Mouse (Mus musculus) lung, embryonic 14.5 days (tissue): ENCODE results near the gene Pcif1. TPM values are rescaled to one million over a fixed set of nuclear protein-coding genes. Genes with fewer than 3 reads are reported as not detected.
"Not testable (repeated sequence)": the region's sequence is repeated elsewhere in the genome, so short reads cannot be mapped to it uniquely, and the experiment has no call there.

Experiments used
- ATAC-seq: fragments of 200-750 bp; cut with Nextera tagmentation; 2 replicates; pipeline ENCODE4 v1.8.0; 2017; ENCODE audit warnings: mild to moderate bottlenecking, moderate TSS enrichment, moderate library complexity; ENCODE audit not compliant: insufficient read depth
- DNase-seq: peaks from one replicate; pipeline ENCODE4 v3.0.0-alpha.2; 2015
- H3K27ac ChIP-seq: fragments of 300-500 bp; sonication (generic); 2 replicates; pipeline ENCODE4 v1.5.1; 2014; ENCODE audit warnings: low read depth, mild to moderate bottlenecking, moderate library complexity
- H3K27me3 ChIP-seq: fragments of 300-500 bp; sonication (generic); 2 replicates; pipeline ENCODE4 v1.6.1; 2014; ENCODE audit warnings: low read length, control low read depth; ENCODE audit not compliant: insufficient read depth
- H3K36me3 ChIP-seq: fragments of 300-500 bp; sonication (generic); 2 replicates; pipeline ENCODE4 v1.6.1; 2014; ENCODE audit warnings: control low read depth; ENCODE audit not compliant: insufficient read depth
- H3K4me1 ChIP-seq: fragments of 300-500 bp; sonication (generic); 2 replicates; pipeline ENCODE4 v1.6.1; 2014; ENCODE audit warnings: antibody characterized with exemption, control low read depth; ENCODE audit not compliant: insufficient read depth
- H3K4me2 ChIP-seq: fragments of 300-500 bp; sonication (generic); 2 replicates; pipeline ENCODE4 v1.6.1; 2014; ENCODE audit warnings: mild to moderate bottlenecking
- H3K4me3 ChIP-seq: fragments of 300-500 bp; sonication (generic); 2 replicates; pipeline ENCODE4 v1.5.1; 2014; ENCODE audit warnings: low read depth, low read length
- H3K9ac ChIP-seq: fragments of 300-500 bp; sonication (generic); 2 replicates; pipeline ENCODE4 v1.6.1; 2014
- H3K9me3 ChIP-seq: fragments of 300-500 bp; sonication (generic); 2 replicates; pipeline ENCODE4 v1.6.1; 2016; ENCODE audit warnings: low read depth, low read length, control low read depth
- CTCF ChIP-seq: IDR thresholded peaks from 2 replicates; pipeline ENCODE4 v1.5.1; 2016; ENCODE audit warnings: antibody characterized with exemption, low read depth
- WGBS: fragments of 180-500 bp; shearing (Covaris S2); extraction: QIAGEN DNeasy Blood & Tissue Kit; methylation state at CpG from one replicate; pipeline ENCODE4 v1.1.7; 2014; 5-methylcytosine and 5-hydroxymethylcytosine counted together
- polyA plus RNA-seq: library from polyadenylated mRNA; unstranded; fragments of >200 nt; fragmentation: Nextera tagmentation; extraction: Ambion mirVana; gene quantifications from 2 replicates; pipeline ENCODE4 v1.2.1, GENCODE M21; 2014

Gene Pcif1
- polyA plus RNA-seq, 1 experiment from 2014 or later = 83.0 TPM

GRCm38 (mm10) chr2:164857842-164858553, 21.1 kb upstream of the Pcif1 start:
- H3K4me1 ChIP-seq = peaks cover 32% of the 10 kb centered on the region
- H3K4me3 ChIP-seq = peak overlapping the region; percentile 63
- peak overlapping the region; percentile 71 for H3K27ac ChIP-seq
- TF ChIP-seq CTCF = no peak
- DNase-seq (no peak), ATAC-seq (no peak)
- H3K9ac ChIP-seq = peak overlapping the region; percentile 57
- H3K4me2 ChIP-seq = peak overlapping the region; percentile 98
- 8% methylated on average over 19 of the region's 19 CpGs for WGBS
- peaks cover 6% of the 10 kb centered on the region; the same call in 1 of the 2 replicates for H3K27me3 ChIP-seq
- no peaks in the 10 kb centered on the region for H3K9me3 ChIP-seq
- H3K36me3 ChIP-seq = peaks cover 7% of the 10 kb centered on the region; the same call in 1 of the 2 replicates

- ATAC-seq (no peak), DNase-seq (no peak)
- TF ChIP-seq CTCF = no peak
- no peaks in the 10 kb centered on the region for H3K36me3 ChIP-seq
- H3K9ac ChIP-seq = no peak overlapping the region
- peaks cover 6% of the 10 kb centered on the region; the same call in 1 of the 2 replicates for H3K27me3 ChIP-seq
- peaks cover 32% of the 10 kb centered on the region for H3K4me1 ChIP-seq
- 46% methylated on average over 2 of the region's 2 CpGs for WGBS
- no peak overlapping the region for H3K27ac ChIP-seq
- H3K4me3 ChIP-seq = no peak overlapping the region
- H3K9me3 ChIP-seq = no peaks in the 10 kb centered on the region
- no peak overlapping the region for H3K4me2 ChIP-seq
Observed at GRCm38 (mm10) chr2:164859155-164859554, 19.9 kb upstream of the Pcif1 start.

GRCm38 (mm10) chr2:164859640-164860432, 19.3 kb upstream of the Pcif1 start:
- no peaks in the 10 kb centered on the region for H3K9me3 ChIP-seq
- peaks cover 31% of the 10 kb centered on the region for H3K4me1 ChIP-seq
- H3K36me3 ChIP-seq = no peaks in the 10 kb centered on the region
- H3K9ac ChIP-seq = no peak overlapping the region
- no peak for TF ChIP-seq CTCF
- H3K27ac ChIP-seq = no peak overlapping the region
- peaks cover 6% of the 10 kb centered on the region; the same call in 1 of the 2 replicates for H3K27me3 ChIP-seq
- DNase-seq (no peak), ATAC-seq (no peak)
- H3K4me3 ChIP-seq = no peak overlapping the region
- WGBS = 60% methylated on average over 9 of the region's 9 CpGs
- no peak overlapping the region for H3K4me2 ChIP-seq

- H3K27ac ChIP-seq = peak overlapping the region; percentile 87; the same call in 1 of the 2 replicates
- H3K9ac ChIP-seq = no peak overlapping the region
- H3K4me3 ChIP-seq = no peak overlapping the region
- no peaks in the 10 kb centered on the region for H3K9me3 ChIP-seq
- ATAC-seq = no peak
- H3K4me2 ChIP-seq = no peak overlapping the region
- DNase-seq = no peak
- H3K4me1 ChIP-seq = peaks cover 29% of the 10 kb centered on the region
- H3K36me3 ChIP-seq = no peaks in the 10 kb centered on the region
- H3K27me3 ChIP-seq = peaks cover 6% of the 10 kb centered on the region; the same call in 1 of the 2 replicates
- 50% methylated on average over 4 of the region's 4 CpGs for WGBS
- TF ChIP-seq CTCF = no peak
Observed at GRCm38 (mm10) chr2:164861094-164861493, 18.0 kb upstream of the Pcif1 start.

GRCm38 (mm10) chr2:164862179-164862861, 16.8 kb upstream of the Pcif1 start:
- H3K27me3 ChIP-seq = no peaks in the 10 kb centered on the region
- peak overlapping the region; percentile 87 for H3K27ac ChIP-seq
- ATAC-seq (peak; percentile 88), DNase-seq (peak; percentile 99)
- no peak overlapping the region for H3K4me3 ChIP-seq
- H3K9ac ChIP-seq = no peak overlapping the region
- H3K4me1 ChIP-seq = peaks cover 30% of the 10 kb centered on the region
- no peaks in the 10 kb centered on the region for H3K9me3 ChIP-seq
- H3K4me2 ChIP-seq = peak overlapping the region; percentile 25; the same call in 1 of the 2 replicates
- TF ChIP-seq CTCF = no peak
- WGBS = 14% methylated on average over 9 of the region's 9 CpGs
- no peaks in the 10 kb centered on the region for H3K36me3 ChIP-seq

- peaks cover 31% of the 10 kb centered on the region for H3K4me1 ChIP-seq
- not testable (repeated sequence) for H3K27ac ChIP-seq, H3K4me3 ChIP-seq, H3K27me3 ChIP-seq, ATAC-seq, H3K4me2 ChIP-seq, H3K9me3 ChIP-seq, DNase-seq, H3K36me3 ChIP-seq, H3K9ac ChIP-seq
- WGBS = 93% methylated on average over 9 of the region's 9 CpGs
Observed at GRCm38 (mm10) chr2:164863411-164863810, 15.7 kb upstream of the Pcif1 start.
